Mouse (Mus musculus): Measurements from ENCODE around the gene Hscb.

- TF ChIP-seq POLR2A (IDR thresholded peaks at IDR 0.05; ENCODE audit: borderline replicate concordance, extremely low read depth, insufficient read depth, insufficient read length, poor library complexity, severe bottlenecking) (no peak), CTCF (IDR thresholded peaks at IDR 0.05; ENCODE audit: borderline replicate concordance, extremely low read depth, insufficient read depth, insufficient read length) (no peak)
Measured at GRCm38 (mm10) chr5:110879042-110879441, 39.5 kb upstream of the Hscb start.
